Mouse (Mus musculus): ENCODE measurements at regions not wholly inside any gene's neighbourhood (a gene's known extent, or its start where the extent isn't known, plus 50 kb on each side); places are given as distances from the start of the nearest gene placed in this dataset.

GRCm38 (mm10) chr2:95232135-95232772 is 794.3 kb upstream of the Api5 start:
- DNase-seq (ENCODE audit: low spot score in 2 of 2) = peak; percentile 14 to 59

GRCm38 (mm10) chr2:95231739-95232134 is 793.8 kb upstream of the Api5 start:
- no peak for DNase-seq (ENCODE audit: low spot score in 2 of 2)

GRCm38 (mm10) chr2:95229386-95229785 is 791.5 kb upstream of the Api5 start:
- no peak for DNase-seq (ENCODE audit: low spot score in 2 of 2)

GRCm38 (mm10) chr2:95210216-95210941 is 772.4 kb upstream of the Api5 start:
- no peak for DNase-seq (ENCODE audit: low spot score in 2 of 2)
